Mouse (Mus musculus): ENCODE measurements at regions not wholly inside any gene's neighbourhood (a gene's known extent, or its start where the extent isn't known, plus 50 kb on each side); places are given as distances from the start of the nearest gene placed in this dataset.

GRCm38 (mm10) chr1:185940511-185940910, 176.6 kb downstream of the Lyplal1 start:
- no peak for TF ChIP-seq CHD2 (IDR thresholded peaks at IDR 0.05; ENCODE audit: low read depth, low read length)
- no peak for TF ChIP-seq ZC3H11A (IDR thresholded peaks at IDR 0.05; ENCODE audit: borderline replicate concordance, low read depth, low read length)
- TF ChIP-seq HCFC1 (IDR thresholded peaks at IDR 0.05; ENCODE audit: borderline replicate concordance, insufficient read depth, low read length) = no peak
